In the genomic region with DNA sequence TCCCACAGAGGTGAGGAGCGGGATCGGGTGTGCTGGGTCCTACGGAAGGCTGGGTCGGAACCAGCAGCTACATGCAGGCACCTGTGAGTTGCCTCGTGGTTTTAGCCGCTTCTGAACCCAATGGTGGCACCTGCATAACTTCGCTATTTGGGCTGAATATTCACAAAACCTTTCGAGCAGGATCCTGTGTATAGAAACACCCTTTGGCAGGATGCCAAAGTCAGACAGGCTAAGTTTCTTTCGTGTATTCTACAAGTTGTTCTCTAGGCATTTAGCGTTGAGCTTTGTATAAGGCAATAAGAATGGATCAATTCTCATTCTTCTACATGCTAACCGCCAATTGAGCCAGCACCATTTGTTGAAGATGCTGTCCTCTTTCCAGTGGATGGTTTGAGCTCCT, we compare ENCODE assay signal across 9 mouse cellular contexts. TPM values are rescaled to one million over a fixed set of nuclear protein-coding genes. Genes with fewer than 3 reads are reported as not detected.
A peak's percentile ranks its signal among the peaks of the same experiment; 100 is the strongest.
DNase-seq lines count a peak whose midpoint lies in the region; ATAC-seq and TF ChIP-seq lines count a peak whose summit lies in the region.
"Not testable (repeated sequence)": the region's sequence is repeated elsewhere in the genome, so short reads cannot be mapped to it uniquely, and the experiment has no call there.
"Had no signal": no experiment of that assay in that cellular context is flagged by ENCODE, and none has a peak within 500 bp of the region (broad histone marks: within the 10 kb centered on the region; RNA-seq: fewer than 3 reads in every experiment).

No protein-coding gene starts in this region.

- WGBS in forebrain, embryonic 16.5 days: 7% methylated on average over 11 of the region's 11 CpGs
- WGBS in hindbrain, embryonic 15.5 days: 6% methylated on average over 11 of the region's 11 CpGs
- WGBS in lung, embryonic 16.5 days: 4% methylated on average over 10 of the region's 11 CpGs
- 7% methylated on average over 8 of the region's 11 CpGs for WGBS in neural tube, embryonic 14.5 days

- H3K4me1 ChIP-seq in cortical plate, adult 2 months (ENCODE audit: control insufficient read depth, insufficient read depth, low read length); forebrain, embryonic 16.5 days (replicated peaks; ENCODE audit: control insufficient read depth, insufficient read depth, low read length); hindbrain, embryonic 15.5 days (replicated peaks); lung, embryonic 16.5 days (replicated peaks; ENCODE audit: control insufficient read depth, insufficient read depth, low read length); neural tube, embryonic 14.5 days (ENCODE audit: control insufficient read depth, insufficient read depth, low read length): not testable (repeated sequence)

- not testable (repeated sequence) for H3K27me3 ChIP-seq in forebrain, embryonic 16.5 days (replicated peaks; ENCODE audit: control insufficient read depth, insufficient read depth, low read length); hindbrain, embryonic 15.5 days; lung, embryonic 16.5 days (ENCODE audit: control insufficient read depth, insufficient read depth, low read depth, low read length); neural tube, embryonic 14.5 days (ENCODE audit: control insufficient read depth, insufficient read depth, low read length)

- H3K27ac ChIP-seq in cortical plate, adult 2 months (ENCODE audit: insufficient read depth, low read length): not testable (repeated sequence)
- H3K27ac ChIP-seq in forebrain, embryonic 16.5 days (ENCODE audit: low read length): peak overlapping the region; percentile 36; the same call in 1 of the 2 replicates
- H3K27ac ChIP-seq in hindbrain, embryonic 15.5 days (replicated peaks): peak overlapping the region; percentile 49
- H3K27ac ChIP-seq in lung, embryonic 16.5 days (ENCODE audit: low read length): peak overlapping the region; percentile 49; the same call in 1 of the 2 replicates
- 0 out of 2 replicates have a peak overlapping the region, but pooled peaks have one; percentile 5 for H3K27ac ChIP-seq in neural tube, embryonic 14.5 days (ENCODE audit: low read depth, low read length)

- not testable (repeated sequence) for H3K9me3 ChIP-seq in forebrain, embryonic 16.5 days (ENCODE audit: control insufficient read depth, low read length); hindbrain, embryonic 15.5 days; lung, embryonic 16.5 days (ENCODE audit: control insufficient read depth, low read length); neural tube, embryonic 14.5 days (ENCODE audit: control insufficient read depth, low read length)

- not testable (repeated sequence) for TF ChIP-seq POLR2A in cortical plate, adult 2 months (IDR thresholded peaks at IDR 0.05; ENCODE audit: extremely low read depth, insufficient read depth, low read length)

- not testable (repeated sequence) for H3K36me3 ChIP-seq in forebrain, embryonic 16.5 days (ENCODE audit: control insufficient read depth, insufficient read depth); hindbrain, embryonic 15.5 days; lung, embryonic 16.5 days (ENCODE audit: control insufficient read depth, insufficient read depth, low read length); neural tube, embryonic 14.5 days (ENCODE audit: control insufficient read depth, insufficient read depth, low read length)

- peak overlapping the region; percentile 51 for H3K4me2 ChIP-seq in forebrain, embryonic 16.5 days (ENCODE audit: low read length)
- peak overlapping the region; percentile 56 for H3K4me2 ChIP-seq in hindbrain, embryonic 15.5 days
- H3K4me2 ChIP-seq in lung, embryonic 16.5 days (ENCODE audit: low read depth, low read length): peak overlapping the region; percentile 62
- H3K4me2 ChIP-seq in neural tube, embryonic 14.5 days (ENCODE audit: low read depth, low read length): peak overlapping the region; percentile 55

- peak; percentile 43 for DNase-seq in Muller cell, postnatal 12 days (ENCODE audit: inconsistent ontology term)
- peak; percentile 3 to 7 for DNase-seq in layer of hippocampus, postnatal 25 days (ENCODE audit: extremely low spot score in 1 of 2, low spot score in 1 of 2)
- peak; percentile 42 for DNase-seq in thymus, postnatal 0 days (ENCODE audit: low spot score)

- ATAC-seq in forebrain, embryonic 16.5 days; lung, embryonic 16.5 days (ENCODE audit: low read depth): not testable (repeated sequence)
- ATAC-seq in hindbrain, embryonic 15.5 days (ENCODE audit: low FRiP score, low read depth): 0 out of 2 replicates have a peak, but pooled peaks have one; percentile 27
- ATAC-seq in neural tube, embryonic 14.5 days (ENCODE audit: low read depth): 0 out of 2 replicates have a peak, but pooled peaks have one; percentile 3

- H3K9ac ChIP-seq in forebrain, embryonic 16.5 days (replicated peaks; ENCODE audit: low read depth, low read length): peak overlapping the region; percentile 46
- peak overlapping the region; percentile 54 for H3K9ac ChIP-seq in hindbrain, embryonic 15.5 days
- peak overlapping the region; percentile 63 for H3K9ac ChIP-seq in lung, embryonic 16.5 days (ENCODE audit: low read length)
- H3K9ac ChIP-seq in neural tube, embryonic 14.5 days (replicated peaks; ENCODE audit: low read depth, low read length): peak overlapping the region; percentile 39; the same call in 1 of the 2 replicates

- TF ChIP-seq CTCF in cortical plate, adult 2 months (IDR thresholded peaks at IDR 0.05; ENCODE audit: extremely low read depth, insufficient read depth, low read length): not testable (repeated sequence)

- peak overlapping the region; percentile 53 for H3K4me3 ChIP-seq in cortical plate, adult 2 months (ENCODE audit: insufficient read depth, low read length)
- H3K4me3 ChIP-seq in forebrain, embryonic 16.5 days (replicated peaks; ENCODE audit: low read length): peak overlapping the region; percentile 43
- H3K4me3 ChIP-seq in hindbrain, embryonic 15.5 days: peak overlapping the region; percentile 42
- peak overlapping the region; percentile 60 for H3K4me3 ChIP-seq in lung, embryonic 16.5 days (ENCODE audit: low read length)
- peak overlapping the region; percentile 44 for H3K4me3 ChIP-seq in neural tube, embryonic 14.5 days (ENCODE audit: low read depth, low read length)

RNA-seq across cellular contexts. Expression of a gene that starts 58.6 kb away (rescaled TPM):
- 2.5 and 2.9 TPM in 2 replicates for polyA plus RNA-seq in cortical plate, adult 2 months (2012; rRNA removed)
- 3.4 and 5.2 TPM in 2 replicates for polyA plus RNA-seq in forebrain, embryonic 16.5 days (2015; fragmentation: Nextera tagmentation; extraction: Ambion mirVana)
- 2.8 TPM in 2 replicates for polyA plus RNA-seq in hindbrain, embryonic 15.5 days (2015; fragmentation: Nextera tagmentation; extraction: Ambion mirVana)
- 1 to 10 TPM; 6.3 to 7.2 TPM for total RNA-seq in layer of hippocampus, postnatal 25 days (2021)
- 5.9 and 6.0 TPM in 2 replicates for polyA plus RNA-seq in lung, embryonic 16.5 days (2015; fragmentation: Nextera tagmentation; extraction: Ambion mirVana)
- polyA plus RNA-seq in neural tube, embryonic 14.5 days (2014; fragmentation: Nextera tagmentation; extraction: Ambion mirVana): 3.1 and 4.1 TPM in 2 replicates
- 1.1 and 1.3 TPM in 2 replicates for polyA plus RNA-seq in thymus, postnatal 0 days (2015; fragmentation: Nextera tagmentation; extraction: Ambion mirVana)
- total RNA-seq: megakaryocyte-erythroid progenitor cell, adult 5-6 weeks had no signal
